In the genomic region with DNA sequence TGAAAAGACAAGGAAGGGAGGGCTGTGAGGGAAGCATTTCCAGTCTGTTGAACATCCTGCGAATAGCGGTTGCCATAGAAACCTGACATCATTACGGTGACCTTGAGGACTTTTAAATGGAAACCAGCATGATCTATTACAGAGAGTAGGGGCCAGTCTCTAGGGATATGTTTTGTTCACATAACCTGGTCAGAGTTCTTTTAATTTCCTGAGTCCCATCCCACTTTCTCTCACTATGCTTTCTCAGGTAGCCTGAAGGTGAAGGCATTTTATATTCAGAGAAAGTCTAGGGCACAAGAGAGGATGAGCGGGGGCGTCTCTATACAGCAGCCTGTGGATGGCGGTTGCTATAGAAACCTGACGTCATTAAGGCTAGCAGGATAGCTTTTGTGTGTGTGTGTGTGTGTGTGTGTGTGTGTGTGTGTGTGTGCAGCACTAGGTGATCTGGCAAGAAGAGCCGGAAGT, we compare ENCODE assay signal across 9 mouse cellular contexts. TPM values are rescaled to one million over a fixed set of nuclear protein-coding genes. Genes with fewer than 3 reads are reported as not detected.
A peak's percentile ranks its signal among the peaks of the same experiment; 100 is the strongest.
DNase-seq lines count a peak whose midpoint lies in the region; ATAC-seq and TF ChIP-seq lines count a peak whose summit lies in the region.
"Had no signal": no experiment of that assay in that cellular context is flagged by ENCODE, and none has a peak within 500 bp of the region (broad histone marks: within the 10 kb centered on the region; RNA-seq: fewer than 3 reads in every experiment).

No protein-coding gene starts in this region.

- no peak overlapping the region for H3K9ac ChIP-seq in forebrain, embryonic 12.5 days
- H3K9ac ChIP-seq in neural tube, embryonic 15.5 days (replicated peaks): no peak overlapping the region

- TF ChIP-seq CTCF in thymus, adult 2 months (IDR thresholded peaks at IDR 0.05; ENCODE audit: borderline replicate concordance, control insufficient read depth, extremely low read depth, insufficient read depth, low read length, poor library complexity): no peak

- H3K4me3 ChIP-seq in forebrain, embryonic 12.5 days (replicated peaks): no peak overlapping the region
- peak overlapping the region; percentile 19; the same call in 1 of the 2 replicates for H3K4me3 ChIP-seq in neural tube, embryonic 15.5 days (replicated peaks)
- H3K4me3 ChIP-seq in thymus, adult 2 months (ENCODE audit: control insufficient read depth, insufficient read depth, low read length): no peak overlapping the region
- H3K4me3 ChIP-seq: myocyte had no signal

- H3K4me1 ChIP-seq in forebrain, embryonic 12.5 days: no peaks in the 10 kb centered on the region
- H3K4me1 ChIP-seq in neural tube, embryonic 15.5 days: no peaks in the 10 kb centered on the region
- no peaks in the 10 kb centered on the region for H3K4me1 ChIP-seq in thymus, adult 2 months (replicated peaks; ENCODE audit: control insufficient read depth, insufficient read depth, low read length)

- H3K4me2 ChIP-seq in forebrain, embryonic 12.5 days: peak overlapping the region; percentile 39
- H3K4me2 ChIP-seq in neural tube, embryonic 15.5 days: peak overlapping the region; percentile 49

- peak; percentile 98 for ATAC-seq in forebrain, embryonic 12.5 days (ENCODE audit: low FRiP score)
- ATAC-seq in neural tube, embryonic 15.5 days (ENCODE audit: low FRiP score): peak; percentile 98

- H3K9me3 ChIP-seq in forebrain, embryonic 12.5 days: no peaks in the 10 kb centered on the region
- no peaks in the 10 kb centered on the region for H3K9me3 ChIP-seq in neural tube, embryonic 15.5 days (replicated peaks)

- peak; percentile 32 for DNase-seq in layer of hippocampus, adult 11-12 months (ENCODE audit: low spot score)
- DNase-seq in layer of hippocampus, postnatal 36 days: no peak
- peak; percentile 46 to 56 for DNase-seq in left cerebral cortex, adult 18-20 months (ENCODE audit: low spot score in 2 of 2)
- no peak for DNase-seq in lung, postnatal 14 days
- no peak for DNase-seq in thymus, adult 2 months
- DNase-seq in ovary, postnatal 10 days (ENCODE audit: low spot score): no peak

- 15% methylated on average over 8 of the region's 8 CpGs for WGBS in forebrain, embryonic 12.5 days
- 33% methylated on average over 8 of the region's 8 CpGs for WGBS in neural tube, embryonic 15.5 days
- WGBS in thymus, adult 2 months: 56% methylated on average over 8 of the region's 8 CpGs

- TF ChIP-seq POLR2A in thymus, adult 2 months (IDR thresholded peaks at IDR 0.05; ENCODE audit: control insufficient read depth, extremely low read depth, insufficient read depth, low read length, poor library complexity): no peak

- H3K27me3 ChIP-seq in forebrain, embryonic 12.5 days: no peaks in the 10 kb centered on the region
- no peaks in the 10 kb centered on the region for H3K27me3 ChIP-seq in neural tube, embryonic 15.5 days (replicated peaks)
- H3K27me3 ChIP-seq in thymus, adult 2 months (ENCODE audit: control insufficient read depth, insufficient read depth, low read length): no peaks in the 10 kb centered on the region

- H3K27ac ChIP-seq in forebrain, embryonic 12.5 days: peak overlapping the region; percentile 50; the same call in 1 of the 2 replicates
- peak overlapping the region; percentile 75 for H3K27ac ChIP-seq in neural tube, embryonic 15.5 days (replicated peaks)
- H3K27ac ChIP-seq in thymus, adult 2 months (ENCODE audit: control insufficient read depth, insufficient read depth, low read length): no peak overlapping the region

- no peaks in the 10 kb centered on the region for H3K36me3 ChIP-seq in forebrain, embryonic 12.5 days (replicated peaks)
- H3K36me3 ChIP-seq in neural tube, embryonic 15.5 days: no peaks in the 10 kb centered on the region
- H3K36me3 ChIP-seq in thymus, adult 2 months (ENCODE audit: control insufficient read depth, insufficient read depth, low read length): no peaks in the 10 kb centered on the region

RNA-seq across cellular contexts. Expression of gene Bex3, which starts 20.8 kb away (rescaled TPM):
- total RNA-seq in layer of hippocampus, postnatal 36 days (2021): 100 to 1,000 TPM; 288 to 298 TPM
- 632 and 641 TPM in 2 replicates for polyA plus RNA-seq in forebrain, embryonic 12.5 days (2016; fragmentation: Nextera tagmentation; extraction: Ambion mirVana)
- 100 to 1,000 TPM; 301 to 320 TPM for total RNA-seq in left cerebral cortex, adult 18-20 months (2021)
- polyA plus RNA-seq in neural tube, embryonic 15.5 days (2015; fragmentation: Nextera tagmentation; extraction: Ambion mirVana): 733 and 798 TPM in 2 replicates
- 46.3 and 55.0 TPM in 2 replicates for polyA plus RNA-seq in thymus, adult 2 months (2012; rRNA removed)

RNA-seq across cellular contexts. Expression of gene Tceal9, which starts 46.0 kb away (rescaled TPM):
- total RNA-seq in layer of hippocampus, postnatal 36 days (2021): 10 to 100 TPM; 91.3 to 99.3 TPM
- polyA plus RNA-seq in forebrain, embryonic 12.5 days (2016; fragmentation: Nextera tagmentation; extraction: Ambion mirVana): 411 and 412 TPM in 2 replicates
- 100 to 1,000 TPM; 125 to 131 TPM for total RNA-seq in left cerebral cortex, adult 18-20 months (2021)
- polyA plus RNA-seq in neural tube, embryonic 15.5 days (2015; fragmentation: Nextera tagmentation; extraction: Ambion mirVana): 252 and 274 TPM in 2 replicates
- polyA plus RNA-seq in thymus, adult 2 months (2012; rRNA removed): 4.6 and 7.7 TPM in 2 replicates

Comparison
In these comparisons a context has a peak if more than half of its experiments do, and no peak if none do; other contexts are left out.
1. DNase-seq: peak in layer of hippocampus, adult 11-12 months (single experiment) and left cerebral cortex, adult 18-20 months (2 of 2); none in layer of hippocampus, postnatal 36 days (0 of 2), lung, postnatal 14 days (single experiment), thymus, adult 2 months (single experiment) and ovary, postnatal 10 days (single experiment).
2. RNA of gene Bex3, which starts 20.8 kb away (polyA plus RNA-seq): 733 to 798 TPM in neural tube, embryonic 15.5 days and 632 to 641 TPM in forebrain, embryonic 12.5 days; 46.3 to 55.0 TPM in thymus, adult 2 months; every median in the first group is over 10 times any median in the second.
3. RNA of gene Tceal9, which starts 46.0 kb away (polyA plus RNA-seq): 411 to 412 TPM in forebrain, embryonic 12.5 days and 252 to 274 TPM in neural tube, embryonic 15.5 days; 4.6 to 7.7 TPM in thymus, adult 2 months; every median in the first group is over 10 times any median in the second.